Mouse (Mus musculus): ENCODE measurements at regions not wholly inside any gene's neighbourhood (a gene's known extent, or its start where the extent isn't known, plus 50 kb on each side); places are given as distances from the start of the nearest gene placed in this dataset.

DNA sequence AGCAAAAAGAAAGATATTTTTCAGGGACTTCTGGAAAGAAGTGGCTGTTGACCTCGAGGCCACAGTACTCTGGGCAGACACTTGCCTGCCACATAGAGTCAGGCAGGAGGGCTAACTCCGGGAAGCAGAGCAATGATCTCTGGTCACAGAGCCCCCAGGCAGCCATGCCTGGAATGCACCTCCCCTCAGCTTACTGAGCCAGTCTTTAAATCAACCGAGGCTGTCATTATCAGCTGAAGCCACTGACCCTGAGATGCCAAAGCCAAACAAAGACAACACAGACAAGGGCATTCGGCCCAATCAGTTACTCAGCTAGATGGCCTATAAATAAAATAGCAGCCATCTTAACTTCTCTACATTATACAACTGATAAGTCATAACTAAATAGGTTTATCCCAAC, 52.2 kb upstream of the Foxo6 start:
- DNase-seq (ENCODE audit: low spot score), result peak; percentile 53

DNA sequence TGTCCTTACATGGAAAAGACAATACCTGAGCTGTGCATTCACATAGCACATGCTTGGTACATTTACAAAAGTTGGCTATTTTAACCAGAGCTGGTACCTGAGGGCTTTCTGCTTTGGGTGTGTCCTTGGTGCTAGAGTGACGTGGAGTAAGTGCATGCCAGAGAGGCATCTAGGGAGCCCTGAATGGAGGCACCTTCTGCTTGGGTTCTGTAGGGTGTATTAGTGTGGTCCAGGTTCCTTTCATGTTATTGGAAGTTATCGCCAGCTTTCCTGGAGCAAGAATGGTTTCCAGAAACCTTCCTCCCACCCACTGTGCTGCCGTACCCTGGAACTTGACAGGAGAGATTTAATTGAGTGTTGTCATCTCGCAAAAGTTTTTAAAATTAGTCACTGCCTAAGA, 53.5 kb upstream of the Foxo6 start:
- DNase-seq (ENCODE audit: low spot score), result no peak

- DNase-seq (ENCODE audit: low spot score), result no peak
Measured at GRCm38 (mm10) chr4:120341933-120342332, 54.8 kb upstream of the Foxo6 start.

DNA sequence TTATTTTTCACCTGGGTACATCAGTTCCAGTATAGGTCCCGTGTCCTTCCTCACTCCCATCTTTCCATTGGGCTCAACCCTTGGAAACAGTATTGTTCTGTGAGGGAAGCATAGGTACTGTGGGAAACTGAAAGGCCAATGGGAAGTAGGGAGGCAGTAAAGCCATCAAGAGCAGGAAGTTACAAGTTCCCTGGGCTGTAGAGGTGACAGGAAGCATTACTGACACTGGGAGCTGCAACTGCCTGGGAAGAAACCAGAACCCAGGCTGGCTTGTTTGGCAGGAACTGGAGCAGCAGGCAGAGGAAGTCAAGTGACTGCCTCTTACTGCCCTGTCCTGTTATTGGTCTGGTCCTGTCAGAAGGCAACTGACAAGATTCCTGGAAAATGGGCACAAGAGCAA, 55.5 kb upstream of the Foxo6 start:
- no peak for DNase-seq (ENCODE audit: low spot score)

GRCm38 (mm10) chr4:120345676-120346465, 58.7 kb upstream of the Foxo6 start:
- no peak for DNase-seq (ENCODE audit: low spot score)

GRCm38 (mm10) chr4:120349841-120350240, 55.2 kb upstream of the Scmh1 start:
- DNase-seq (ENCODE audit: low spot score), result no peak

DNA sequence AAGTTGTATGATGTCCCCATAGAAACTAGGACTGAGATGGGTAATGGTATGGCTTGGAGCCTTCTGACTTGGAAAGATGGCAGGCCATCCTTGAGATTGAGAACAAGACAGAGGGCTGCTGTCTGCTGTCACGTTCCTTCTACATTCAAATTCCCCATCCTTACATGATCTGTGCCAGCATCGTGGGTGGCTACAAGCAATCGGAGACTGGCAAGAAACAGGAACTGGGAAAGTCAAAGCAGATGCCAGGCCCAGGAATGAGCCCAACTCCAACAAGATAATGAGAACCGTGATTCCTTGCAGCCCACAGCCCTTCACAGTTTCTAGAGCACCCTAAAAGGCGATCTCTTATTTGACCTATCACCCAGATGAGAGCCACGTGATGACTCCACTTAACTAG, 51.3 kb upstream of the Scmh1 start:
- no peak for DNase-seq (ENCODE audit: low spot score)

All from embryo, embryonic 10 days (tissue).